Mouse (Mus musculus) brain, embryonic 18.5 days (tissue): Measurements from ENCODE around the gene Mindy4.
"Not testable (repeated sequence)": the region's sequence is repeated elsewhere in the genome, so short reads cannot be mapped to it uniquely, and the experiment has no call there.

Experiments
- DNase-seq: peaks from one replicate; pipeline ENCODE4 v3.0.0-alpha.2; 2012; ENCODE audit warnings: low read depth, low spot score

Gene Mindy4

GRCm38 (mm10) chr6:55202913-55203910, at the start of gene Mindy4:
Gene Mindy4 (plus strand): TSS chr6:55203383.
- DNase-seq: peak; percentile 88

GRCm38 (mm10) chr6:55159256-55159655, 43.9 kb upstream of the Mindy4 start:
- no peak for DNase-seq

- no peak for DNase-seq
Measured at GRCm38 (mm10) chr6:55161311-55161761, 41.8 kb upstream of the Mindy4 start.

GRCm38 (mm10) chr6:55163046-55163584, 40.1 kb upstream of the Mindy4 start:
- no peak for DNase-seq

- DNase-seq: peak; percentile 30
Measured at GRCm38 (mm10) chr6:55166777-55167463, 36.3 kb upstream of the Mindy4 start.

GRCm38 (mm10) chr6:55169818-55170217, 33.4 kb upstream of the Mindy4 start:
- no peak for DNase-seq

GRCm38 (mm10) chr6:55171638-55172037, 31.5 kb upstream of the Mindy4 start:
- no peak for DNase-seq

GRCm38 (mm10) chr6:55173171-55173570, 30.0 kb upstream of the Mindy4 start:
- DNase-seq: no peak

- DNase-seq: no peak
Measured at GRCm38 (mm10) chr6:55173941-55174349, 29.2 kb upstream of the Mindy4 start.

GRCm38 (mm10) chr6:55174741-55175181, 28.4 kb upstream of the Mindy4 start, which contains the start of gene Inmt:
Gene Inmt (minus strand): TSS chr6:55175043.
- DNase-seq: no peak

- DNase-seq: no peak
Measured at GRCm38 (mm10) chr6:55175456-55175855, 27.7 kb upstream of the Mindy4 start.

GRCm38 (mm10) chr6:55175892-55176291, 27.3 kb upstream of the Mindy4 start:
- no peak for DNase-seq

- no peak for DNase-seq
Measured at GRCm38 (mm10) chr6:55177060-55177732, 26.0 kb upstream of the Mindy4 start.

- no peak for DNase-seq
Measured at GRCm38 (mm10) chr6:55179560-55179959, 23.6 kb upstream of the Mindy4 start.

GRCm38 (mm10) chr6:55182655-55183430, 20.3 kb upstream of the Mindy4 start:
- DNase-seq: no peak

GRCm38 (mm10) chr6:55187827-55188226, 15.4 kb upstream of the Mindy4 start:
- DNase-seq: not testable (repeated sequence)

GRCm38 (mm10) chr6:55189406-55189805, 13.8 kb upstream of the Mindy4 start:
- DNase-seq: no peak

GRCm38 (mm10) chr6:55191537-55191936, 11.6 kb upstream of the Mindy4 start:
- no peak for DNase-seq

GRCm38 (mm10) chr6:55193171-55193570, 10.0 kb upstream of the Mindy4 start:
- DNase-seq: no peak

GRCm38 (mm10) chr6:55199047-55199446, 4.1 kb upstream of the Mindy4 start:
- no peak for DNase-seq

- no peak for DNase-seq
Measured at GRCm38 (mm10) chr6:55203931-55204330, 748 bp downstream of the Mindy4 start.
